Mouse (Mus musculus): Measurements from ENCODE around the gene Gnaq.
A peak's percentile ranks its signal among the peaks of the same experiment; 100 is the strongest.

Gene Gnaq

DNA sequence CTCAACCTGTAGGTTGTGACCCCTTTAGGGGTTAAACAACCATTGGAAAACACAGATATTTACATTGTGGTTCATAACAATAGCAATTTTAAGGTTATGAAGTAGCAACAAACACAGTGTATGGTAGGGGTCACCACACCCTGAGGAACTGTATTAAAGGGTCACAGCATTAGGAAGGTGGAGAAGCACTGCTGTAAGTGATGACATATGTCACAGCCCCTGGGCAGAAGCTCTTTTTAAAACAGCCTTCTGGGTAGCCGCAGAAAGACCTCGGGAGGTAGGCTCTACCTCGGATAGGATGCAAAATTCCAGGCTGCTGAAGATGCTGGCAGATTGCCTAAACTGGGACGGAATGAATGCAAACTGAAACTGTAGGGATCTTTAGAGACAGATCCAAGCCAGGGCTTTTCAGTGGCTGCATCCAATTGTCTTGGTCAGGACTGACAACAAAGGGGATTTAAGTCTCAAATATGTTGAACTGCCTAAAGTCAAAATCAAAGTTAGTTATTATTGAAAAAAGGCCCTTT, 181.7 kb downstream of the Gnaq start:
- DNase-seq (ENCODE audit: low spot score in 2 of 2), result no peak

GRCm38 (mm10) chr19:16315525-16315924, 182.9 kb downstream of the Gnaq start:
- no peak for DNase-seq (ENCODE audit: low spot score in 2 of 2)

GRCm38 (mm10) chr19:16318128-16318811, 185.6 kb downstream of the Gnaq start:
- DNase-seq (ENCODE audit: low spot score in 2 of 2), result no peak

- DNase-seq (ENCODE audit: low spot score in 2 of 2), result no peak
These were observed 187.4 kb downstream of the Gnaq start for GRCm38 (mm10) chr19:16319986-16320385.

DNA sequence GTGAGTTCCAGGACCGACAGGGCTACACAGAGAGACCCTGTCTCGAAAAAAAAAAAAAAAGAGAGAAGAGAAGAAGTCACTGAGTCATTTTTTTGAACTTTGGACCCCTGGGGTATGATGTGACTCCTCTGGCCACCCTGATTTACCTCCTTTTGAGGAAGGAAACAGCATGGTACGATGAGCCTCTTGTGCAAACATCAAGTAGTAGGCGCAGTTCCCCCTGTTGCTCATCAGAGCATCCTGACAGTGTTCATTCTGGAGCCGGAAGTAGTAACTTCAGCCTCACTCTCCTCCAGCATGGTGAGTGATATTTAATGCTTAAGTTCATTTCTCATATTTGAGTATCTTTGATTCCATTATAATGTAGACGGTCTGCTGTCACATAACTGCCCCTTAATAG, 190.4 kb downstream of the Gnaq start:
- no peak for DNase-seq (ENCODE audit: low spot score in 2 of 2)

DNA sequence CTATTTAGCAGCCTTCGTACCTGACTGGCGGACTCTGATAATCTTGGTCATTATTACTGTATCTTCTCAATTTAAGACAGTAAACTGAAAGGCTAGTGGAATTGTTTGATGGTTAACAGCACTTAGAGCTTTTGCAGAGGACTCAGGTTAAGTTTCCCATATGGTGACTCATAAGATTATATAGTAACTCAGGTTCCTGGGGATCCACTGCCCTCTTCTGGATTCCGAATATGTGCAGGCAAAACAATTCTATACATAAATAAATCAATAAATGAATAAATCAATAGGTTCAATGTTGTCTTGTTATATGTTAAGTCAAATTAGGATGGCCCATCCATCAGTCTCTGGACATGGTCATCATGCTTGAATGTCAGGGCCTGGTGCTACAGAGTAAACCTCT, 191.6 kb downstream of the Gnaq start:
- no peak for DNase-seq (ENCODE audit: low spot score in 2 of 2)

DNA sequence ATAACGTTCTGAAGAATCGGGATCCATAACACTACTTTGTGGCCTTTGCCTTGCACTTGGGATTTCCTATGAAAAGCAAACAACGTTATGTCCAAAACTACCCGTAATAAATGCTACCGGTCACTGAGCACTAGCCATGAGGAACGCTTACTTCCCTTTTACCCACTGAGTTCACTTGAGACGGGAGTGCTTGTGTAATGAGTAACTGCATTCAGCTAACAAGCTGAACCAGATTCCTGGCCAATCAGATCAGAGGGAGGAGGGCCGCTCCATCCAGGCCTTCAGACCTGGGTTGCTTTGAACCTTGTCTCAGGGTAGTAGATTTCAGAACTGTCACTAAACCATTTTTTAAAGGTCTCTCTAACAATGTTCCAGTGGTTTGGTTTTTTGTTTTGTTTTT, 193.3 kb downstream of the Gnaq start:
- no peak for DNase-seq (ENCODE audit: low spot score in 2 of 2)

GRCm38 (mm10) chr19:16327401-16328073, 194.9 kb downstream of the Gnaq start:
- no peak for DNase-seq (ENCODE audit: low spot score in 2 of 2)

DNA sequence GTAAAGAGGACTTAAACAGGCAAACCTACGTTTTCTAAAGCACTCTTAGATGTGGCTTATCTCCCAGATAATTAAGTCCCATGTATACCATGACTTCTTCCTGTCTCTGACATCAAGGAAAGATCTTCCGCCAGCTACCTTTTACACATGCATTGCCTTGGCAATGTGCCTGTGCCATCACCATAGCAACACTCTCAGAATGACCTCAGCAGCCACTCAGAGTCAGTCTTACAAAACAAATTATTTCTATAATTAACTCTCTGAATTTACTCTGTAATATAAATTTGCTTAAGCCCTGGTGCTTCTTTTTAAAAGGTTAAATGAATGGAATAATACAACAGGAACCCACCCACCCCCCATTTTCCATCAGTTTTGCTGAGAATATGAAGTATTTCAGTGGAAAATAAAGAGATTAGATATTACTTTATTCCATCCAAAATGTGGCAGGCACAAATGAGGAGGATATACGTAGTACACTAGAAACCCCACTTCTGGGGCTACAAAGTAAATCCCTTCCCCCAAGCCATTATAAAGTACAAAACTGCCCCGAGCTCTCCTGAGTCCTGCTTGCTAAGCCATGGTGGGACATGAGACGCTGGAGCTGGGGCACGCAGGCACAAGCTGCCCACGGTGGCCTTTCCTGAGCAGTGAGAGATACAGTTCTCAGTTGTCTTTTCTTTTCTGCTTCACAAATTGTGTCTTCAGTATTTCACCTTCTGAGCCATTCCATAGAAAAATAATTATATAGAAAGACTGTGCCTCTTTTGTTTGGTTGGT, 195.6 kb downstream of the Gnaq start:
- peak; percentile 13 to 18 for DNase-seq (ENCODE audit: low spot score in 2 of 2)

- no peak for DNase-seq (ENCODE audit: low spot score in 2 of 2)
These were observed 196.4 kb downstream of the Gnaq start for GRCm38 (mm10) chr19:16329056-16329455.

DNA sequence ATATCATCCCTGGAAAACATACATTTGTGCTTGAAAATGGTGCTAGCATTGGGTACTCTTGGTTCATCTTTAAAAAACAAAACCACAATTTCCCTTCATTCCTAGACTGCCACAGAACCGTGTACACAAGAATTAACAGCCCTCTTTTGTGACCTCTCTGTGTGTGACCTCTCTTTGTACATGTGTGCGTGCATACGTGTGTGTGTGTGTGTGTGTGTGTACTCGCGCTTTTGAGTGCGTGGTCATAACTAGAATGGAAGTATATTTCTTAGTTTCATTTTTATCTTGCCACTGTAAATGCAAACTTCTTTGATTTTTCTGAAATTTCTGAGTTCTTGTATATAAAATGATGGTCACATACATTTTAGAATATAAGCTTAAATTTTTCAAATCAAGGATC, 197.0 kb downstream of the Gnaq start:
- no peak for DNase-seq (ENCODE audit: low spot score in 2 of 2)

GRCm38 (mm10) chr19:16330161-16330560, 197.5 kb downstream of the Gnaq start:
- no peak for DNase-seq (ENCODE audit: low spot score in 2 of 2)

DNA sequence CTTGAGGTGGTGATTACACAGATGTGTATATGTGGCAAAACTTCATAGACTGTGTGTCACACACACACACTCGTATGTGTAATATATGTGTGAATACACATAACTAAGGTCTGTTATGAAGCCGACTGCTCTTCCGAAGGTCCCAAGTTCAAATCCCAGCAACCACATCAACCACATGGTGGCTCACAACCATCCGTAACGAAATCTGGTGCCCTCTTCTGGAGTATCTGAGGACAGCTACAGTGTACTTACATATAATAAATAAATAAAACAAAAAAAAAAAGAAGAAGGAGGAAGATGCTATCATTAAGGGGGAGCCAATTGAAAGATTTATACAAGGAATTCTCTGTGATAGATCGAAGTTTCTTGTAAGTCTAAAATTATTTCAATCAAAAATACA, 198.4 kb downstream of the Gnaq start:
- DNase-seq (ENCODE audit: low spot score in 2 of 2), result no peak

GRCm38 (mm10) chr19:16337866-16338530, 205.4 kb downstream of the Gnaq start:
- no peak for DNase-seq (ENCODE audit: low spot score in 2 of 2)

- no peak for DNase-seq (ENCODE audit: low spot score in 2 of 2)
These were observed 207.4 kb downstream of the Gnaq start for GRCm38 (mm10) chr19:16339954-16340586.

DNA sequence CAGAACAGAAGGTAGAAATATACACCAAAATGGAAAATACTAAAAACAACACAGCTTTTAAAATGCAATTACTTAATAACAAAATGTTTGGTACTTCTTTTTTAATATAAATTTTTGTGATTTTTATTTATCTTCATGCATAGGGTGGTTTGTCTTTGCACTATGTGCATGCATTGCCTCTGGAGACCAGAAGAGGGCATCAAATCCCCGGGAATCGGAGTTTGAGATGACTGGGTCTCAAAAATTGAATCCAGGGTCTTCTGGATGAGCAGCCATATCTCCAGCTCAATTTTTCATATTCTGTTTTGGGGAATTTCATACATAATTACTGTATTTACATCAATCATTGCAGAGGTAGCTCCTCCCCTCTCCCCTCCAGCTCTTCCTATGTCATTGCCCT, 210.1 kb downstream of the Gnaq start:
- no peak for DNase-seq (ENCODE audit: low spot score in 2 of 2)

- no peak for DNase-seq (ENCODE audit: low spot score in 2 of 2)
These were observed 212.9 kb downstream of the Gnaq start for GRCm38 (mm10) chr19:16345516-16345915.

DNA sequence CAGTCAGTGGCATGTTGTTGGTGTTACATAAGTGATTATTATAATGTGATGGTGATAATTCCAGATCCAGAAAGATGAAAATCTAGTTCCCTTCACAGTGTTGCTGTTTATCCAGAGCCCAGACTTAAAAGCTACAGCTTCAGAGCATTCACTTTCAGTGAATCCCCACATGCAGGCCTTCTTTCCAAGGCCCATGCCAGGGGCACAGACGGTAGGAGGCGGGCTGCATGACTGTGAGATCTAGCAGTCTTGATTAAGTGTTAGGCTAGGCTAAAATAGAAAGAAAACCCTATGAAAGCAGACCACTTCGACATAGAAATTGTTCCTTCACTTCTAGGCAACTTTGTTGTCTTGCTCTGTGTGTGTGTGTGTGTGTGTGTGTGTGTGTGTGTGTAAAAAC, 214.4 kb downstream of the Gnaq start:
- no peak for DNase-seq (ENCODE audit: low spot score in 2 of 2)

- no peak for DNase-seq (ENCODE audit: low spot score in 2 of 2)
These were observed 221.1 kb downstream of the Gnaq start for GRCm38 (mm10) chr19:16353701-16354136.

DNA sequence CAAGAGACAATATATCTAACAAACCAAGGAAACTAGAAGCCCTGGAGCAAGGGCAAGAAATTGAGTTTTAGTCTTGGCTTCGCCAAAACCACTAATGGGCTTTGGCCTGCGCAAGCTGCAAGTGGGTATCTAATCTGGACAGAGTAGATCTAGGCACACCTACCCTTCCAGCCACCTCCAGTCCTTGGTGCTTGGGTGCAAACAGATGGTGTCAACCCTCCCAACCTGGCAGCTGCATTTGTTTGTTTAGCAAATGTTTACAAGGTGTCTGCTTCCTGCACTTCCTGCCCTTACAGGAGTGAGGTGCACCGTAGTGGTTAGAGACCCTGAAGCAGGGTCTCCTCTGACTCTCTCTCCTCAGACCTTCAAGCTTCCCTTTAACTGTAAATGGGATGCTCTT, 225.5 kb downstream of the Gnaq start:
- DNase-seq (ENCODE audit: low spot score in 2 of 2), result no peak

GRCm38 (mm10) chr19:16358905-16359304, 226.3 kb downstream of the Gnaq start:
- DNase-seq (ENCODE audit: low spot score in 2 of 2), result no peak
